Mouse (Mus musculus) cerebellum, postnatal 10 days (tissue): ENCODE measurements around the gene Pax6.

Experiments used
- DNase-seq, 2 experiments: peaks; one replicate each; pipeline ENCODE4 v3.0.0; 2021; ENCODE audit warnings: mixed read lengths in 2 of 2

Gene Pax6

GRCm38 (mm10) chr2:105671798-105672595 is 3.3 kb downstream of the Pax6 start:
- DNase-seq: peak; percentile 71 to 73

- peak; percentile 64 to 75 for DNase-seq
These were observed 3.9 kb downstream of the Pax6 start for GRCm38 (mm10) chr2:105672596-105672960.

- peak; percentile 79 to 82 for DNase-seq
These were observed 4.4 kb downstream of the Pax6 start for GRCm38 (mm10) chr2:105673054-105673453.

DNA sequence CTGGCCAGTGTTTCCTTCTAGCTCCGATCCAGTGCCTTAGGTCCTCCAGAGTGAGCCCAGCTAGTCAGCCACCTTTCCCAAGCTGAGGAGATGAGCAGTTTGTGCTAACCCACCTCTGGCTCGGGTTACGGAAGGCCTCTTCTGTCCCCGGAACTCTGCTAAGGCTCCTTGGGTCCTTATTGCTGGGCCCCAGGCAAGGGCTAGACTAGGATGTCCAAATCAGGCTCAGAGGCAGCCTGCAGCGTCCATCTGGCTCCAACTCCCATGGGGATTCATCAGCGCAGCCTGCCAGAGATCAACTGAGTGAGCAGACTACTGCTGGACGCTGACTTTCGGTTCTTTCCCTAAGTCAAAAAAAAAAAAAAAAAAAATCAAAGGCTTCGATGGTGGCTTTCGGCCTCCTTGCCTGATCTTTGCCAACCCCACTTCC is 4.9 kb downstream of the Pax6 start:
- DNase-seq: peak; percentile 90 to 93

GRCm38 (mm10) chr2:105674061-105674874 is 5.6 kb downstream of the Pax6 start:
- DNase-seq: peak in 1 of 2 experiments; percentile 70

- peak in 1 of 2 experiments; percentile 91 for DNase-seq
These were observed 6.4 kb downstream of the Pax6 start for GRCm38 (mm10) chr2:105674875-105675729.

DNA sequence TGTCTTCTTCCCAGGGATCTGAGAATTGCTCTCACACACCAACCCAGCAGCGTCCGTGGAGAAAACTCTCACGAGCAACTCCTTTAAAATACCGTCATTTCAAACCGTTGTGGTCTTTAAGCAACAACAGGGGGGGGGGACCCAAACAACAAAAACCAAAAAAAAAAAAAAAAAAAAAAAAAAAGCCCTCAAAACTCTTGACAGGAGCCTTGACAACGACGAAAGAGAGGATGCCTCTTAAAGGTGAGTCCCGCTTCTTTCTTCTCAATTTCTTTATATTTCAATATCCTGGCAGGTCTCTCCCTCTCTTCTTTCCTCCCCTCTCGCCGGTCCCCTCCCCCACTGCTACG is 7.0 kb downstream of the Pax6 start:
- DNase-seq: no peak

DNA sequence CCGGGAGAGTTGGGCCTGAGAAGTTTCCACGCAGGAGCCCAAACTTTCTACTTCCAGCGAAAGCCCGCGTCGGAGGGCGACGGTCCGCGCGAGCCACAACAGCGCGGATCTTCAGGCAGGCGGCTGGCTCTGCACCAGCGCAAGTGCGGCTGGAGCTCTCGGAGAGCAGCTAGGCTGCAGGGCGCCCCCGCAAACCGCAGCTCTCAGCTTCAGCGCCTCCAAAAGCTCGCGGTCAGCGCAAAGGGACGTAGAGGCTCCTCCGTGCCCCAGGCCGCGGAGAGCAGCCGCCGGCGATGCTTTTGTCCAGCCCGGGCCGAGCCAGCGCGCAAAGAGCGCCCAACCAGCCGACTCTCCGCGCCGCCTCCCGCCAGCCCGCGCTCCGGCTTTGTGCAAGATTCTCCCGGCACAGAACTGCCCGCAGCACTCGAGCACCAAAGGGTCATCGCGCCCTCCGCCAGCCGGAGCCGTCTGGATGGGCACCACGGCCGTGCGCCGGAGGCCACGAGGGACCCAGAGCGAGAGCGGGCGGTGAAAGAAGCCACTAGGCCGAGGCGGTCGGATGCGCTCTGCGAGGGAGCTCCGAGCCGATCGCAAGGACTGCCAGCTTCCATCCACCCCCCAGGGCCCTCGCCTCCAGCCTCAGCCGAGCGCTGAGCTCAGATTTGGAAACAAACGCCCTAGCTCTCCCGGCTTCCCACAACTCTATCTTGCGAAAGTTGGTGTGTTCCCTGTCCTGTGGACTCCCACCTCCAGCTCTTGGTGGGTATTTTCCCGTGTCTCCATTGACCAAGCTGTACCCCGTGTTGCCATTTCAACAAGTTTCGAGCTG is 7.6 kb downstream of the Pax6 start:
- DNase-seq: peak; percentile 73 to 79

DNA sequence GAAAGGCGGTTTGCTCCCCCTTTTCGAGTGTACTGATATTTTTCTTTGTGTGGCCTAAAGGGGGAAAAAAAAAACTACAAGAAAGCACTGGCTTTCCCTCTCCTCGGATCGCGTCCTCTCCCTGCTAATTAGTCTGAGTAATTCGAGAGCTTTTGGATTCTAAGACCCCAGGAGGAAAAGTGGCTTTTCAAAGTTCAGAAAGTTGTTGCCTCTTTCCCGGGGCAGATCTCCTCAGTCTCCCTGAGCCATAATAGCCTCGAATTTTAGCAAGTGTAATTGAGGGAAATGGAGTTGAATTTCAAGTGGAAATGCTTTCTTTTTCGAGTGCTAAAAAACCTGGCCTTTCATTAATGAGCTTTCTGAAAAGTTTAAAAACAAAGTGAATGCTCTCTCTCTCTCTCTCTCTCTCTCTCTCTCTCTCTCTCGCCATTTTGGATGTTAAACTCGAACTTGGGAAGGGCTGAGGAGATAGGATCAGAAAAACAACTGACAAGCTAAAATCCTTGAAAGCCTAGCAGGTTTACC is 8.3 kb downstream of the Pax6 start:
- no peak for DNase-seq

- peak; percentile 42 to 60 for DNase-seq
These were observed 8.9 kb downstream of the Pax6 start for GRCm38 (mm10) chr2:105677434-105678105.

GRCm38 (mm10) chr2:105678306-105678705 is 9.6 kb downstream of the Pax6 start:
- no peak for DNase-seq

- DNase-seq: peak; percentile 40 to 61
These were observed 10.2 kb downstream of the Pax6 start for GRCm38 (mm10) chr2:105678880-105679321.

DNA sequence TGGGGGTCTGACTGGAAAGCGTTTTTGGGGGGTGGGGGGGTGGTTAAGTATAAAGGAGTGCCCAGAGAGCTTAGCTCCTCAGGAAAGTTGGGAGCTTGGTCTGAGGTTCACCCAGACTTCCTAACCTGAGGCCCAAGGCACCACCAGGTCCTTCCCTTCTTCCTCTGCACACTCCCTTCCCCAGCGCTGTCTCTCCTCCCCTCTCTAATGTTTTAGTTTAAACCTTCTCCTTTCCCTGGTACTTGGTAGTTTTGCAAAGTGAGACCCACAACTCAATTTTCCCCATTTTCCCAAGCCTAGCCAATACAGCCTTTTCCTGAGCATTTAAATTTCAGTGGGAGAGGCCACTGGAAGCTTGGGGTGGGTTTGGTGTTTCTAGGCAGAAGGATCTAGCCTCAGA is 10.6 kb downstream of the Pax6 start:
- peak; percentile 20 to 49 for DNase-seq

DNA sequence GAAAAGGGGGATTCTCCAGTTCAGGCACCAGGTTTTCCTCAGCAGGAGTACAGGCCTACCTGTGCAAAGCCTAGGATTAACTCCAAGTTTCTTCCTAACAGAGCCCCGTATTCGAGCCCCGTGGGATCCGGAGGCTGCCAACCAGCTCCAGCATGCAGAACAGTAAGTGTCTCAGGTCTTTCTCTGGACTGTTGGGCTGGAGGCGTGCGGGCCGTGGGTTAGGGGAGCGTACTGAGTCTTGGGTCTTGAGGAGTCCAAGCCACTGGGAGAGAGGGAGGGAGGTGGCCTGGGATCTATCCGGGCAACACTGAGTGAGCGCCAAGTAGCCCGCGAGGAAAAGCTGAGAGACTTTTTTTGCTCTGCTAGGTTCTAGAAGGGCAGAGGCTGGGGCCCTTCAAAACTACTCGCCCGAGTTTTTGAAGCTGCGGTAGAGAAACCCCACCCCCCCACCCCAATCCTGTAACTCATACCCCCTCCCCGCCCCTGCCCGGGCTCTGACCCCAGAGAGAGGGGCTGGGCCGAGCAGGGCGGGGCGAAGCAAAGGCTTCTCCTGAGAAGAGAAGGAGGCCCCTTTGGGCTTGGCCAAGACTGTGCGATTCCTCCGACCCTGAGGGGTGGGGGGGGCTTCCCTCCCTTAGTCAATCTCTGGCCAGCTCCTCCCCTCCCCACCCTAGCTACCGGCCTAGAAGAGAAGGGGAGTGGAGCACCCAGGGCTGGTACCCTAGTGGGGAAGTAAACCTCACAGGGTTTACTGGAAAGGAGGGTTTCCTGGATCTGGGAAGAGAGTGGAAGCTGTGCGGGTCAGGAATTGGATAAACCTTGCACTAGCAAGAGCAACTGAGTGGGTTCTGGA is 11.7 kb downstream of the Pax6 start:
- peak; percentile 82 to 89 for DNase-seq

GRCm38 (mm10) chr2:105680999-105681710 is 12.5 kb downstream of the Pax6 start:
- peak; percentile 82 to 86 for DNase-seq

DNA sequence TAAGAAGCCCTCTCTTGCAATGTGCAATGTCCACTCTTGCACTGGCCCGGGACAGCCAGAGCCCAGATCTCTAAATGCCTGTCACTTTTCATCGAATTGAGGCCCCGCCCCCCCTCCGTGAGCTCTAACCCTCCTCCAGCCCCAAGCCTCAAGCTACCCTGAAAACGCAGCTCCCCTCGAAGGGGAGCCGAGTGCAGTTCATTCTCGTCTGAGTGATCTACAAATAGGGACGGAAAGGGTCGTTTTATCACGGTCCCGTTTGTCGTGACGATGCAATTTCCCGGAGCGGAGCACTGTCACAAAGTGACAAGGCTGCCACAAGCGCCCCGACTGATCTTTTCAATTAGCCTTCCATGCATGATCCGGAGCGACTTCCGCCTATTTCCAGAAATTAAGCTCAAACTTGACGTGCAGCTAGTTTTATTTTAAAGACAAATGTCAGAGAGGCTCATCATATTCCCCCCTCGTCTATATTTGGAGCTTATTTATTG is 13.4 kb downstream of the Pax6 start:
- DNase-seq: peak; percentile 80 to 84

DNA sequence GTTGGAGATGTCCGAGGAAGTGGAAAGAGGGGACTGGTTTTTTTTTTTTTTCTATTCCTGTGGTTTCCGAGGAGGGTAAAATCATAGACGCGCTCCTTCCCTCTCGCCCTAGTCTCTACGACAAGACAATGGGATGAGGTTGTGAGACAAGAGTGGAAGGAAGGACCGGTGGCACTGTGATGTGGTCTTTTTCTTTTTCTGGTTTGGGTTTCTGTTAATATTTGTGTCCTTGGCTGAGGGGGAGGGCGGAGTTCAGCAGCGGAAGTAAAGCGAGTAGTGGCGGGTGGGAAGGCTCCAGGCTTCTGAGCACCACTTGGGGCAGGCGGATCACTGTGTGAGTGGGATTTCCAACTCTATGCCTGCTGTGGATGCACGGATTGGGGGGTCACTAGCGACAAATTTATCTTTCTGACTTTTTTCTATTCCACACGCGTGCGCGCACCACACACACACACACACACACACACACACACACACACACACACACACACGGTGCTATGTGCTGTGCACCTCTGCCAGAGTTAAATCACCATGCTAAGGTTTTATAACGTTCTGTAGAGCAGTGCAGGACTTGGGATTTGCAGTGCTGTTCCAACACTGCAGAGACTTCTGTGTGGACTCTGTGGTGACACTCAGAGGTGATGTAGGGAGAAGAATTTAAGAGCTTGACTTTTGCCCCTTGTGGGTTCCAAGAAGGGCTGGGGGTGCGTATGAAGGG is 14.1 kb downstream of the Pax6 start:
- peak; percentile 72 to 74 for DNase-seq

- DNase-seq: peak; percentile 73 to 75
These were observed 15.2 kb downstream of the Pax6 start for GRCm38 (mm10) chr2:105683771-105684410.
